Mouse (Mus musculus) neural tube, embryonic 14.5 days (tissue): ENCODE measurements around the gene Lemd1. TPM values are rescaled to one million over a fixed set of nuclear protein-coding genes. Genes with fewer than 3 reads are reported as not detected.

Source experiments
- ATAC-seq: fragments of 200-750 bp; cut with Nextera tagmentation; 2 replicates; pipeline ENCODE4 v1.8.0; 2017; ENCODE audit warnings: low read depth, mild to moderate bottlenecking, moderate TSS enrichment, moderate library complexity
- H3K27ac ChIP-seq: fragments of 300-500 bp; sonication (generic); 2 replicates; pipeline ENCODE4 v1.5.1; 2014; ENCODE audit warnings: low read depth, mild to moderate bottlenecking, control low read depth, low read length, moderate library complexity, mixed read lengths
- H3K27me3 ChIP-seq: fragments of 300-500 bp; sonication (generic); 2 replicates; pipeline ENCODE4 v1.6.1; 2014; ENCODE audit warnings: low read length; ENCODE audit not compliant: control insufficient read depth, insufficient read depth
- H3K36me3 ChIP-seq: fragments of 300-500 bp; sonication (generic); 2 replicates; pipeline ENCODE4 v1.6.1; 2014; ENCODE audit warnings: low read length, mixed read lengths; ENCODE audit not compliant: control insufficient read depth, insufficient read depth
- H3K4me1 ChIP-seq: fragments of 300-500 bp; sonication (generic); 2 replicates; pipeline ENCODE4 v1.6.1; 2014; ENCODE audit warnings: low read length; ENCODE audit not compliant: control insufficient read depth, insufficient read depth
- H3K4me2 ChIP-seq: fragments of 300-500 bp; sonication (generic); 2 replicates; pipeline ENCODE4 v1.6.1; 2014; ENCODE audit warnings: mild to moderate bottlenecking, low read depth, low read length, control low read depth
- H3K4me3 ChIP-seq: fragments of 300-500 bp; sonication (generic); 2 replicates; pipeline ENCODE4 v1.5.1; 2014; ENCODE audit warnings: low read depth, low read length, control low read depth, mixed read lengths
- H3K9ac ChIP-seq: fragments of 300-500 bp; sonication (generic); replicated peaks from 2 replicates; pipeline ENCODE4 v1.6.1; 2014; ENCODE audit warnings: low read depth, mild to moderate bottlenecking, control low read depth, low read length, mixed read lengths
- H3K9me3 ChIP-seq: fragments of 300-500 bp; sonication (generic); 2 replicates; pipeline ENCODE4 v1.6.1; 2016; ENCODE audit warnings: low read length; ENCODE audit not compliant: control insufficient read depth
- WGBS: fragments of 180-500 bp; shearing (Covaris S2); extraction: QIAGEN DNeasy Blood & Tissue Kit; methylation state at CpG from one replicate; pipeline ENCODE4 v1.1.7; 2014; 5-methylcytosine and 5-hydroxymethylcytosine counted together
- polyA plus RNA-seq: library from polyadenylated mRNA; unstranded; fragments of >200 nt; fragmentation: Nextera tagmentation; extraction: Ambion mirVana; gene quantifications from 2 replicates; pipeline ENCODE4 v1.2.1, GENCODE M21; 2014

The Lemd1 gene
- polyA plus RNA-seq, 1 experiment from 2014 or later = 25.3 TPM

DNA sequence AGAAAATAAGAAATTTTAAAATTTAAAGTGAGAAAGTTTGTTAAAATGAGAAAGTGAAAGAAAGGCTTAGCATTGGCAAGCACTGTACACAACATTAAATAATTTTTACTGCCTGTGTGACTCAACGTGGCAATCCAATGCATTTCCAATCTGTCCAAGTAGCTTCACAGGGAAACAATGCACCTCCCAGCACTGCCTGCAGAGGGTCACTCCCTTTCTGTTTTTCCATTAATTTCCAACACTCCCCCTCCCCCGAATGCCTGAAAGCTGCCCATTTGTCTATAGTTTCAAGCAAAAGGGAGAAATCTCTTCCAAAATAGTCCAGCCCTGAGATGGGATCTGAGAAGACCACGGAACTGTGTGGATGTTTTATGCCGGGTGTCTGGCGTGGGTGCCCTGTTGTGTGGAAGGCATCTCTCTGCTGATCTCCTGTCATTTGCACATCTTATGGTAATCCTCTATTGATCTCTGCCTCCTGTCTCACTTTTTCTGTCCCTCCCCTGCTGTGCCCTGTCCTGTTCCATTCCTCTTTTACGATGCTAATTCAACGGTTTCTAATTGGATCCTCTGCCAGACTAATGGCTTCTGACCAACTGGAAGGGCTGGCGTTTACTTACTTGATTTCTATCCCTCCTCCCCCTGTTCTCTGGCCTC is 90.4 kb downstream of the Lemd1 start:
- Histone ChIP-seq H3K27me3 (no peaks in the 10 kb centered on the region), H3K4me2 (0 out of 2 replicates have a peak overlapping the region, but pooled peaks have one; percentile 6), H3K9ac (no peak overlapping the region), H3K4me3 (no peak overlapping the region), H3K27ac (0 out of 2 replicates have a peak overlapping the region, but pooled peaks have one; percentile 17), H3K36me3 (no peaks in the 10 kb centered on the region), H3K4me1 (peaks cover 17% of the 10 kb centered on the region), H3K9me3 (no peaks in the 10 kb centered on the region)
- ATAC-seq = peak; percentile 3; the same call in 1 of the 2 replicates
- WGBS = 6% methylated on average over 8 of the region's 8 CpGs

GRCm38 (mm10) chr1:132282177-132282536 is 90.9 kb downstream of the Lemd1 start:
- no peaks in the 10 kb centered on the region for H3K9me3 ChIP-seq
- 59% methylated on average over 2 of the region's 2 CpGs for WGBS
- H3K27ac ChIP-seq = 0 out of 2 replicates have a peak overlapping the region, but pooled peaks have one; percentile 17
- H3K9ac ChIP-seq = no peak overlapping the region
- no peaks in the 10 kb centered on the region for H3K27me3 ChIP-seq
- no peaks in the 10 kb centered on the region for H3K36me3 ChIP-seq
- peak; percentile 15; the same call in 1 of the 2 replicates for ATAC-seq
- no peak overlapping the region for H3K4me2 ChIP-seq
- H3K4me1 ChIP-seq = peaks cover 17% of the 10 kb centered on the region
- no peak overlapping the region for H3K4me3 ChIP-seq

DNA sequence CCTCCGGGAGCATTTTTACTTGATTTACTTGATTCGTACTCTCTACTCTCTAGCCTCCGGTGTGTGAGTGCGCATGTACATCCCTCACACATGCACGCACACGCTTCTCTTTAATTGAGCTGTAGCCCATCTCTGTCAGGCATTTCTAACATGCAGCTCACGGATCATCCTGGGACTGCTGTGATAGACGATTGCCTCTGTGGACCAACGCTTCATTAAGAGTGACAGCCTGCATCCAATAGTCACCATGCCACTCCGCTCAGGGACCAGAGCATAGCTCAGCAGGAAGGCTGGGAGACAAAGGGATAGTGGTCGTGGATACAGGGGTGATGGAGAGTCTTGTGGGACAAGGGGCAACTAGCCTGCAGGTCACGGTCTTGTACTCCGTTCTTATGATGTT is 91.8 kb downstream of the Lemd1 start:
- Histone ChIP-seq H3K4me3 (no peak overlapping the region), H3K9me3 (no peaks in the 10 kb centered on the region), H3K4me1 (peaks cover 18% of the 10 kb centered on the region), H3K4me2 (no peak overlapping the region), H3K9ac (no peak overlapping the region), H3K36me3 (no peaks in the 10 kb centered on the region), H3K27me3 (no peaks in the 10 kb centered on the region), H3K27ac (peak overlapping the region; percentile 69; the same call in 1 of the 2 replicates)
- WGBS = 15% methylated on average over 13 of the region's 13 CpGs
- peak; percentile 60; the same call in 1 of the 2 replicates for ATAC-seq

DNA sequence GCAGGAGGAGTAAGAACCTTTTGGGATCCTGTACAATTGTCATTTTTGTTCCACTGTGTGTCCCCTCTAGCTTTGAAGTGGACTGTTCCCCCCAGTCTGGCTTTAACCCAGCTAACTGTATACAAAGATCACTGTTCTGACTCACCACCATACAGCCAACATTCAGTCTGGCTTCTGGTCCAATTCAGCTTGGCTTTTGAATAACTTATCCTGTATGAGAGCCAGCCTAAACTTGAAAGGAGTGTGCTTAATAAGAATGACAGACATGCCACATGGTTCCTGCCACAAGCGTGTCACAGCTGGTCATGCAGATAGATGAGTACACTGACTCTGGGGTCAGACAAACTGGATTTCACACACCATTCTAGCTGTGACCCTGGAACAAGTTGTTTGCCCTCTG is 95.5 kb downstream of the Lemd1 start:
- Histone ChIP-seq H3K27me3 (no peaks in the 10 kb centered on the region), H3K9me3 (no peaks in the 10 kb centered on the region), H3K4me2 (no peak overlapping the region), H3K36me3 (no peaks in the 10 kb centered on the region), H3K4me1 (peaks cover 22% of the 10 kb centered on the region), H3K9ac (no peak overlapping the region), H3K27ac (no peak overlapping the region), H3K4me3 (no peak overlapping the region)
- WGBS = 91% methylated on average over 1 of the region's 1 CpGs
- no peak for ATAC-seq

DNA sequence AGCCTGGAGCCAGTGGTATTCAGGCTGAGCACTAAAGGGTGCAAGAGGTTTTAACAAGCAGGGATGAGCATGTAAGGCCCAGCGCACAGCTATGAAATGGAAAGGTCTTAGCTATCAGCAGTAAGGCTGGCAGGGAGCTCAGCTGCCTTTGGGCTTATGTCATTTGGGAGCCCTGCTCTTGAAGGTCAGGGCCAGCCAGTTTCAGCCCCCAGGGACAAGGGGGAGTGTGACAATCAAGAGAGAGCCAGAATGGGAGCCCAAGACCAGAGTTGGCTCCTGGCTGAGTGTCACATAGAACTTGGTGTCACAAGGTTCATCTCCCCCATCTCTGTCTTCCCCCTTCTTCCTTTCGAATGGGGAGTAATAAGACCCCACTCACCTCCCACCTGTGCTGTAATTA is 96.2 kb downstream of the Lemd1 start:
- ATAC-seq = no peak
- Histone ChIP-seq H3K4me2 (no peak overlapping the region), H3K9ac (no peak overlapping the region), H3K4me1 (peaks cover 25% of the 10 kb centered on the region), H3K4me3 (no peak overlapping the region), H3K27ac (no peak overlapping the region), H3K9me3 (no peaks in the 10 kb centered on the region), H3K36me3 (no peaks in the 10 kb centered on the region), H3K27me3 (no peaks in the 10 kb centered on the region)
- WGBS = 64% methylated on average over 2 of the region's 2 CpGs

DNA sequence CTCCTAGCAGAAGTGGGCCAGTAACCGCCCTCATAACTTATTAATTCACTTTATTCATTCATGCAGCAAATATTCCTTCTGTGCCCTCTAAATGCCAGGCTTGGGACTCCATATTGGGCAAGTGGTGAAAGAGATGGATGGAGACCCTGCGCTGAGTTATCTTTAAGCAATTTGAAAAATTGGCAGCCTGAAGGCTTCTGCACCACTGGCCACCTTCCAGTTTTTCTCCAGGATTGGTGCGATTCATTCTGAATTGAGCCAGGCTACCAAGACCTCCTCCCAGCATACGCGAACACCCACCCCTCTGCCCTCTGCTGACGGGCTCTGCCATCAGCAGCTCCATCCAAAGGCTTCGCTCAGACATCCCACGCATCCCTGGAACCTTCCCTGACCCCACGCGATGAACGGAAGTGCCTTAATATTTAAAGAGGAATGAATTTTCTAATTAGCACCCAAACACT is 96.8 kb downstream of the Lemd1 start:
- Histone ChIP-seq H3K36me3 (no peaks in the 10 kb centered on the region), H3K4me3 (no peak overlapping the region), H3K27me3 (no peaks in the 10 kb centered on the region), H3K4me2 (no peak overlapping the region), H3K4me1 (peaks cover 19% of the 10 kb centered on the region), H3K9ac (no peak overlapping the region), H3K9me3 (no peaks in the 10 kb centered on the region), H3K27ac (no peak overlapping the region)
- ATAC-seq = peak; percentile 35; the same call in 1 of the 2 replicates
- WGBS = 7% methylated on average over 11 of the region's 11 CpGs

GRCm38 (mm10) chr1:132289965-132290364 is 98.7 kb downstream of the Lemd1 start:
- WGBS = 49% methylated on average over 6 of the region's 6 CpGs
- H3K4me3 ChIP-seq = no peak overlapping the region
- ATAC-seq = no peak

DNA sequence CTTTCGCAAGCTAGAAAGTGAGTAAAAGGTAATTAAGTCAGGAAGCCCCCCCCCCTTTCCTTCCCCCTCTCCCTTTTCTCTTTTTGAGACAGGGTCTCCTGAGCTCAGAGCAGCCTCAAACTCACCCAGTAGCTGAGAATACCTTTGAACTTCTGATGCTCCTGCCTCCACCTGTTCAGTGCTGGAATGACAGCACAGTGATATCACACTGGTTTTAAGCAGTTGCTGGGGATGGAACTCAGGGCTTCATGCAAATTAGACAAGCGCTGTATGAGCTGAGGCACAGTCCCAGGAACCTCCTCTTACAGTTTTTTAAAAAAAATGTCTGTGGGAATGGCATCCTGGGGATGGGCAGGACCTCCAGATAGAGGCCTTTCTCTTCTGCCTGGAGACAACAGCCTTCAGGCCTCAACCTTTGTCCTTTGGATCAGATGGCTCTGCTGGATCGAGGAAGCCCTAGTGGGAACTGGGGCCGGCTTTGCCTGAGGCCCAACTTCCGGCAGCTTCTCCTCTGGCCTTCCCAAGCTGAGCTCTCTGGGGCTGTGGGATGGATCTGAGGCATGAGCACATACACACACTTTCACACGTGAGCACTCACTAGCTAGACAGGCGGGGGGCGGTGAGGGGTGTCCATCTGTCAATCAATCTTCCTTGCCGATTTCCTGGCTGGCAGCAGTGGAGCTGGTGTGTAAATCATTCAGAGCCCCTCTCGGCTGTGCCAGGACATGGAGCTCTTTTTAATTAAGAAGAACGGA is 99.9 kb downstream of the Lemd1 start:
- Histone ChIP-seq H3K4me1 (peaks cover 15% of the 10 kb centered on the region), H3K9me3 (no peaks in the 10 kb centered on the region), H3K27me3 (no peaks in the 10 kb centered on the region), H3K4me3 (no peak overlapping the region), H3K4me2 (no peak overlapping the region), H3K36me3 (no peaks in the 10 kb centered on the region), H3K27ac (0 out of 2 replicates have a peak overlapping the region, but pooled peaks have one; percentile 18), H3K9ac (no peak overlapping the region)
- 24% methylated on average over 11 of the region's 11 CpGs for WGBS
- peak; percentile 7; the same call in 1 of the 2 replicates for ATAC-seq

More at GRCm38 (mm10) chr1:132289965-132290364, 98.7 kb downstream of the Lemd1 start:
- no peak overlapping the region for H3K9ac ChIP-seq
- H3K27ac ChIP-seq = no peak overlapping the region
- H3K36me3 ChIP-seq = no peaks in the 10 kb centered on the region
- no peaks in the 10 kb centered on the region for H3K9me3 ChIP-seq
- H3K27me3 ChIP-seq = no peaks in the 10 kb centered on the region
- peaks cover 15% of the 10 kb centered on the region for H3K4me1 ChIP-seq
- no peak overlapping the region for H3K4me2 ChIP-seq

- 26% methylated on average over 4 of the region's 4 CpGs for WGBS
- Histone ChIP-seq H3K27me3 (no peaks in the 10 kb centered on the region), H3K4me2 (no peak overlapping the region), H3K9me3 (no peaks in the 10 kb centered on the region), H3K27ac (no peak overlapping the region), H3K4me1 (peaks cover 15% of the 10 kb centered on the region), H3K36me3 (no peaks in the 10 kb centered on the region), H3K9ac (no peak overlapping the region), H3K4me3 (no peak overlapping the region)
- ATAC-seq = peak; percentile 26; the same call in 1 of the 2 replicates
Observed at GRCm38 (mm10) chr1:132291706-132292105, 100.5 kb downstream of the Lemd1 start.
